Mouse (Mus musculus): ENCODE data around the gene Bola1. TPM values are rescaled to one million over a fixed set of nuclear protein-coding genes. Genes with fewer than 3 reads are reported as not detected.

Bola1 gene
- polyA plus RNA-seq, 1 experiment: 114 TPM

- Histone ChIP-seq H3K9me3 (no peaks in the 10 kb centered on the region), H3K36me3 (replicated peaks; ENCODE audit: low read length) (peaks cover 28% of the 10 kb centered on the region), H3K4me3 (replicated peaks) (peak overlapping the region; percentile 47), H3K27me3 (replicated peaks) (peaks cover 11% of the 10 kb centered on the region), H3K4me1 (peaks cover 33% of the 10 kb centered on the region)
- no peak for TF ChIP-seq FLI1 (IDR thresholded peaks at IDR 0.05; ENCODE audit: low read length)
- no peak for TF ChIP-seq GATA1 (IDR thresholded peaks at IDR 0.05; ENCODE audit: borderline replicate concordance, low read length)
Measured at GRCm38 (mm10) chr3:96159820-96160219, 59.7 kb downstream of the Bola1 start.

GRCm38 (mm10) chr3:96155501-96155900, 64.0 kb downstream of the Bola1 start:
- Histone ChIP-seq H3K36me3 (replicated peaks; ENCODE audit: low read length) (peaks cover 70% of the 10 kb centered on the region), H3K4me1 (peaks cover 23% of the 10 kb centered on the region), H3K9me3 (no peaks in the 10 kb centered on the region), H3K27me3 (replicated peaks) (no peaks in the 10 kb centered on the region), H3K4me3 (replicated peaks) (no peak overlapping the region)
- TF ChIP-seq GATA1 (IDR thresholded peaks at IDR 0.05; ENCODE audit: borderline replicate concordance, low read length) (no peak), FLI1 (IDR thresholded peaks at IDR 0.05; ENCODE audit: low read length) (no peak)

DNA sequence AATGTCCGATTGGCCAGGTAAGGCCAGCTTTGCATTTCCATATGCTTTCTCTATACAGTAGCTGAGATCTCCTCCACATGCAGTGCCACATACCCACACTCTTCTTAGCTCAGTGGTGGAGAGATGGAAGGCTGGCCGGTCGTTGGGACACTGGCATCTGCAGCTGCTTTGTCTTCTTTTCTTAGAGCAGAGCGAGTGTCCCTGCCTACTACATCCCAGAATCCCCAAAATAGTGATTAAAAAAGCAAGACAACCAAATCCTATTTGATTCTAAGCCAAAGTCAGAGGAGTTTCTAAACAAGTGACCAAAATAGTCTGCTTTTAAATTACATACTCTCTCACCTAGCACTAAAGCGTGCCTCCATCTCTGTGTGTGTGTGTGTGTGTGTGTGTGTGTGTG, 66.9 kb downstream of the Bola1 start:
- TF ChIP-seq FLI1 (IDR thresholded peaks at IDR 0.05; ENCODE audit: low read length) (no peak), GATA1 (IDR thresholded peaks at IDR 0.05; ENCODE audit: borderline replicate concordance, low read length) (no peak)
- peaks cover 99% of the 10 kb centered on the region for H3K36me3 ChIP-seq (replicated peaks; ENCODE audit: low read length)
- H3K9me3 ChIP-seq: no peaks in the 10 kb centered on the region
- no peaks in the 10 kb centered on the region for H3K27me3 ChIP-seq (replicated peaks)
- H3K4me1 ChIP-seq: peaks cover 16% of the 10 kb centered on the region
- no peak overlapping the region for H3K4me3 ChIP-seq (replicated peaks)

DNA sequence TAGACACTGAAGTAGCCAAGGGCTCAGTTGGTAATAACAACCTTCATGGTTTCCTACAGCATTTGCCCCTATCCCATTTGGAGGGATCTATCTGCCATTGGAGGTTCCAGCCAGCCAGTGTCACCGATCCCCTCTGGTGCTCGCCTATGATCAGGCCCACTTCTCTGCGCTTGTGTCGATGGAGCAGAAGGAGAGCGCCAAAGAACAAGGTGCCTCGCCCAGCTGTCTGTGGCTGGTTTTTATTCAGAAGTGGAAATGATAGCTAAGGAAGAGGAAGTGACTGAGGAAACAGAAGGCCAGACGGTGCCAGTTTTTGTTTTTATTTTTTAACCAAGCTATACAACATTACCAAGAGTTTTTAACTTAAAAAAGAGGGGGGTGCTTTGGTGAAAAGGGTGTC, 67.7 kb downstream of the Bola1 start:
- Histone ChIP-seq H3K27me3 (replicated peaks) (no peaks in the 10 kb centered on the region), H3K4me1 (peaks cover 21% of the 10 kb centered on the region), H3K9me3 (no peaks in the 10 kb centered on the region), H3K4me3 (replicated peaks) (no peak overlapping the region), H3K36me3 (replicated peaks; ENCODE audit: low read length) (peaks cover 100% of the 10 kb centered on the region)
- no peak for TF ChIP-seq FLI1 (IDR thresholded peaks at IDR 0.05; ENCODE audit: low read length)
- no peak for TF ChIP-seq GATA1 (IDR thresholded peaks at IDR 0.05; ENCODE audit: borderline replicate concordance, low read length)

GRCm38 (mm10) chr3:96147950-96148349, 71.6 kb downstream of the Bola1 start:
- H3K4me3 ChIP-seq (replicated peaks): no peak overlapping the region
- TF ChIP-seq FLI1 (IDR thresholded peaks at IDR 0.05; ENCODE audit: low read length): no peak
- no peak for TF ChIP-seq GATA1 (IDR thresholded peaks at IDR 0.05; ENCODE audit: borderline replicate concordance, low read length)
- no peaks in the 10 kb centered on the region for H3K27me3 ChIP-seq (replicated peaks)
- H3K9me3 ChIP-seq: no peaks in the 10 kb centered on the region
- H3K36me3 ChIP-seq (replicated peaks; ENCODE audit: low read length): peaks cover 100% of the 10 kb centered on the region
- peaks cover 24% of the 10 kb centered on the region for H3K4me1 ChIP-seq

Other genes starting within 250 kb of the Bola1 start
- 556 and 663 TPM in 2 replicates for gene Plekho1, start 223.7 kb downstream of the Bola1 start, polyA plus RNA-seq (2012; ENCODE audit: insufficient read depth, low replicate concordance)
- 19.1 and 19.4 TPM in 2 replicates for gene Vps45, start 161.2 kb downstream of the Bola1 start, polyA plus RNA-seq (2012; ENCODE audit: insufficient read depth, low replicate concordance)
- gene Otud7b, start 115.2 kb downstream of the Bola1 start, polyA plus RNA-seq (2012; ENCODE audit: insufficient read depth, low replicate concordance): 9.2 and 12.9 TPM in 2 replicates
- 0.57 TPM in 1 of 2 replicates, not detected in the other for gene Mtmr11, start 57.7 kb downstream of the Bola1 start, polyA plus RNA-seq (2012; ENCODE audit: insufficient read depth, low replicate concordance)
- gene Sf3b4, start 47.4 kb downstream of the Bola1 start, polyA plus RNA-seq (2012; ENCODE audit: insufficient read depth, low replicate concordance): 463 and 1,018 TPM in 2 replicates
- 1.9 and 7.6 TPM in 2 replicates for gene Sv2a, start 38.6 kb downstream of the Bola1 start, polyA plus RNA-seq (2012; ENCODE audit: insufficient read depth, low replicate concordance)
- not detected in 2 replicates for gene Hist2h2ab, start 156 bp upstream of the Bola1 start, polyA plus RNA-seq (2012; ENCODE audit: insufficient read depth, low replicate concordance)
- 15.1 and 19.7 TPM in 2 replicates for gene Hist2h2ac, start 1.2 kb upstream of the Bola1 start, polyA plus RNA-seq (2012; ENCODE audit: insufficient read depth, low replicate concordance)
- gene Hist2h2be, start 1.4 kb upstream of the Bola1 start, polyA plus RNA-seq (2012; ENCODE audit: insufficient read depth, low replicate concordance): 0.10 TPM in 1 of 2 replicates, not detected in the other
- gene Hist2h3c2, start 19.4 kb upstream of the Bola1 start, polyA plus RNA-seq (2012; ENCODE audit: insufficient read depth, low replicate concordance): 50.2 and 139 TPM in 2 replicates
- gene Hist2h2aa2, start 20.6 kb upstream of the Bola1 start, polyA plus RNA-seq (2012; ENCODE audit: insufficient read depth, low replicate concordance): 947 and 1,036 TPM in 2 replicates
- 57.2 and 67.0 TPM in 2 replicates for gene Hist2h2aa1, start 25.8 kb upstream of the Bola1 start, polyA plus RNA-seq (2012; ENCODE audit: insufficient read depth, low replicate concordance)
- not detected in 2 replicates for gene Hist2h3c1, start 27.0 kb upstream of the Bola1 start, polyA plus RNA-seq (2012; ENCODE audit: insufficient read depth, low replicate concordance)
- gene Hist2h4, start 43.6 kb upstream of the Bola1 start, polyA plus RNA-seq (2012; ENCODE audit: insufficient read depth, low replicate concordance): 5.6 and 6.1 TPM in 2 replicates
- 84.7 and 122 TPM in 2 replicates for gene Hist2h3b, start 48.9 kb upstream of the Bola1 start, polyA plus RNA-seq (2012; ENCODE audit: insufficient read depth, low replicate concordance)
- 1.0 TPM in 1 of 2 replicates, not detected in the other for gene Hist2h2bb, start 50.0 kb upstream of the Bola1 start, polyA plus RNA-seq (2012; ENCODE audit: insufficient read depth, low replicate concordance)
- gene Fcgr1, start 74.3 kb upstream of the Bola1 start, polyA plus RNA-seq (2012; ENCODE audit: insufficient read depth, low replicate concordance): 0.86 and 1.7 TPM in 2 replicates
- gene BC107364, start 232.6 kb upstream of the Bola1 start, polyA plus RNA-seq (2012; ENCODE audit: insufficient read depth, low replicate concordance): not detected in 2 replicates